Mouse (Mus musculus) CD4-positive, CD25-positive, alpha-beta regulatory T cell, adult 4 months (primary cell): Measurements from ENCODE around the gene Anp32b. TPM values are rescaled to one million over a fixed set of nuclear protein-coding genes. Genes with fewer than 3 reads are reported as not detected.

Experiments used
- ATAC-seq: one replicate; pipeline ENCODE4 v1.8.0; 2017
- polyA plus RNA-seq, 2 experiments: library from polyadenylated mRNA; unstranded; fragments of 100-300 nt; shearing (Covaris generic); gene quantifications; one replicate each; pipeline ENCODE4 v1.2.1; 2017

Gene Anp32b
- polyA plus RNA-seq, 2 experiments from 2014 or later, result 36.6 to 47.9 TPM

GRCm38 (mm10) chr4:46505361-46506057 is 54.8 kb downstream of the Anp32b start:
- ATAC-seq, result no peak

- ATAC-seq, result peak; percentile 77
Measured at GRCm38 (mm10) chr4:46506801-46507610, 56.3 kb downstream of the Anp32b start.

DNA sequence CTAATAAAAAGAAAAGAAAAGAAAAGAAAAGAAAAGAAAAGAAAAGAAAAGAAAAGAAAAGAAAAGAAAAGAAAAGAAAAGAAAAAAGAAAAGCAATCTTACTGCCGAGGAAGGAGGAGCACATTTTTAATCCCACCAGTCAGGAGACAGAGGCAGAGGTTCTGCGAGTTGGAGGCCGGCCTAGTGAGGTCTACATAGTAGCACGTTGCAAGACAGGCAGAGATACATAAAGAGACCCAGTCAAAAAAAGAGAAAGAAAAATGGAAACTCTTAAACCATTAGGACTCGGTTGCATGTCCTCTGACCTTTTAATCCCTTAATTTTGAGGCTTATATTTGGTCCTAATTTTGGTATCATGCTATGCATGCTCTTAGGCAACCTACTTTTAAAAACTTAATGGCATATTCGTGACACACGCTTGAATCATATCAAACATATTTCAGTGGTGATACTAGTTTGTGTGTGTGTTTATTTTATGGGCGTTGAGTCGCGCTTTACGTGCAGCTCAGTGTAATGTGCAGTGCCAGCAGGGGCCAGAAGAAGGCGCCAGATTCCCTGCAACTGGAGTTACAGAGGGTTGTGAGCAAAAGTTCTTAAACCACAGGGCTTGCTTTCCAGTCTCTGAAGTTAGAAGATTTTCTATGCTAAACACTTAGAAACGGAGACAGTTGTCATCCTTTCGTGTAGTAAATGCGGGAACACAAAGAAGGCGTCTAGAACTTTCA is 57.2 kb downstream of the Anp32b start:
- ATAC-seq, result peak; percentile 83

GRCm38 (mm10) chr4:46520491-46520890 is 69.8 kb downstream of the Anp32b start:
- ATAC-seq, result no peak

DNA sequence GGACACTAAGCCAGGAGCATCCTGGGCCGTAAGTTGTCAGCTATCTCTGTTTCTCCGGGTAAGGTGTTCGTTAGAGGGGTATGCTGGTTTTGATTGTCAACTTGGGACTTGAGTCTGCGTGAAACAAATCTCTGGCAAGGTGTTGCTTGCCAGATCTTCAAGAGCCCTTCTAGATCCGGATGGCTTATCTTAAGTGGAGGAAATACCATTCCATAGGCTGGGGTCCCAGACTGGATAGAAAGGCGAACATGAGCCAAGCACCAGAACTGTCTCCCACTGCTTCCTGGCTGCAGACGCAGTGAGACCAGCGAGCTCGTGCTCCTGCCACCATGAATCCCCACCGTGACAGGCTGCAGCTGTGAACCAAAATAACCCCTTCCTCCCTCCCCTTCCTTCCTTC is 70.8 kb downstream of the Anp32b start:
- ATAC-seq, result no peak

Other genes starting within 250 kb of the Anp32b start
- not detected for gene Foxe1, start 107.3 kb upstream of the Anp32b start, polyA plus RNA-seq
- 10 to 100 TPM; 20.9 TPM for gene Trmo, start 61.5 kb upstream of the Anp32b start, polyA plus RNA-seq
- under 1 TPM in 1 of 2 experiments, not detected in 1; 0.36 TPM for gene Hemgn, start 37.4 kb upstream of the Anp32b start, polyA plus RNA-seq
- gene Nans, start 38.3 kb downstream of the Anp32b start, polyA plus RNA-seq, result 10 to 100 TPM; 67.1 to 69.6 TPM
- 10 to 100 TPM; 33.2 to 35.8 TPM for gene Trim14, start 85.2 kb downstream of the Anp32b start, polyA plus RNA-seq
- gene Coro2a, start 151.3 kb downstream of the Anp32b start, polyA plus RNA-seq, result 100 to 1,000 TPM; 104 to 110 TPM
- under 1 TPM; 0.18 to 0.58 TPM for gene Tbc1d2, start 199.3 kb downstream of the Anp32b start, polyA plus RNA-seq